Mouse (Mus musculus): ENCODE data around the gene Hc. TPM values are rescaled to one million over a fixed set of nuclear protein-coding genes. Genes with fewer than 3 reads are reported as not detected.

Hc gene
- total and polyA plus RNA-seq, 3 experiments: 0.74 to 1.2 (median 0.91) TPM

DNA sequence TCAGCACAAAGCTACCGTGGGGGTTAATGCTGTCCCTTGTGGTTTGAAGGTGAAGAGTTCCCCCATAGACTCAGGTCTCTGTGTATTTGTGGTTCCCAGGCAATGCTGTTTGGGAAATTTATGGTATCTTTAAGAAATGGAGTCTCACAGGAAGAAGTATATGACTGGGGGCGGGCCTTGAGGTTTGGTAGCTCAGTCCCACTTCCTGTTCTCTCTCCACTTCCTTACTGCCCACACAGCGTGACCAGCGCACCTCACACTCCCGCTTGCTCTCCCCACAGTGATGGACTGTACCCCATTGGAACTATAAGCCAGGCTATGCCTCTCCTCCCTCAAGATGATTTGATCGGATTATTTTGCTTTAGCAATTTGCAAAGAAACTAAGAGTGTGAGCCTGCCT is 84.8 kb downstream of the Hc start:
- Histone ChIP-seq H3K4me1 (ENCODE audit: control insufficient read depth in 1 of 2, insufficient read depth in 2 of 2) (peaks cover 22 to 64% of the 10 kb centered on the region in 2 experiments), H3K9me3 (replicated peaks; ENCODE audit: low read length) (peaks cover 7% of the 10 kb centered on the region), H3K27me3 (replicated peaks) (no peaks in the 10 kb centered on the region), H3K36me3 (replicated peaks in 1 of 2; ENCODE audit: control insufficient read depth in 1 of 2, insufficient read depth in 1 of 2, low read length in 1 of 2) (no peaks in the 10 kb centered on the region), H3K9ac (ENCODE audit: insufficient read depth, low read depth) (peak overlapping the region; percentile 21; the same call in 1 of the 2 replicates), H3K79me2 (replicated peaks; ENCODE audit: control insufficient read depth, extremely low read depth, insufficient read depth, poor library complexity, severe bottlenecking) (no peaks in the 10 kb centered on the region), H3K4me3 (replicated peaks in 1 of 3; ENCODE audit: low read depth in 2 of 3, low read length in 2 of 3, poor library complexity in 1 of 3) (peak overlapping the region in 2 of 3 experiments; percentile 32 to 39), H3K27ac (ENCODE audit: insufficient read depth, low read depth) (peak overlapping the region; percentile 95), H3K4me2 (ENCODE audit: insufficient read depth, low read depth, poor library complexity, severe bottlenecking) (peak overlapping the region; percentile 17)
- DNase-seq (ENCODE audit: extremely low read depth): peak; percentile 80
- TF ChIP-seq GABPA (IDR thresholded peaks at IDR 0.05; ENCODE audit: insufficient replicate concordance, low read depth, low read length) (no peak), ELF1 (IDR thresholded peaks at IDR 0.05; ENCODE audit: low read depth, low read length) (peak; percentile 85), BHLHE40 (IDR thresholded peaks at IDR 0.05; ENCODE audit: low read depth, low read length) (0 out of 2 replicates have a peak, but pooled peaks have one; percentile 33), ZKSCAN1 (IDR thresholded peaks at IDR 0.05; ENCODE audit: borderline replicate concordance, low read depth, low read length) (no peak), E2F4 (IDR thresholded peaks at IDR 0.05; ENCODE audit: insufficient replicate concordance, low read depth, low read length) (no peak), EP300 (IDR thresholded peaks at IDR 0.05; ENCODE audit: low read length) (peak; percentile 41; the same call in 1 of the 2 replicates), PAX5 (IDR thresholded peaks at IDR 0.05; ENCODE audit: low read length) (0 out of 2 replicates have a peak, but pooled peaks have one; percentile 20), TBP (conservative IDR thresholded peaks at IDR 0.05; ENCODE audit: low read depth, low read length) (peak; percentile 64; the same call in 1 of the 2 replicates), TCF12 (IDR thresholded peaks at IDR 0.05; ENCODE audit: low read depth, low read length) (peak; percentile 51; the same call in 1 of the 2 replicates), JUN (IDR thresholded peaks at IDR 0.05; ENCODE audit: insufficient read depth, low read depth, low read length) (no peak), CHD2 (IDR thresholded peaks at IDR 0.05; ENCODE audit: low read length) (0 out of 2 replicates have a peak, but pooled peaks have one; percentile 7), ZC3H11A (IDR thresholded peaks at IDR 0.05; ENCODE audit: low read depth, low read length) (no peak), KAT2A (IDR thresholded peaks at IDR 0.05; ENCODE audit: insufficient replicate concordance, low read length) (no peak), SIN3A (IDR thresholded peaks at IDR 0.05; ENCODE audit: low read length) (no peak), NELFE (IDR thresholded peaks at IDR 0.05; ENCODE audit: low read depth, low read length) (peak; percentile 63; the same call in 1 of the 2 replicates), MEF2A (IDR thresholded peaks at IDR 0.05; ENCODE audit: borderline replicate concordance, low read depth, low read length) (0 out of 2 replicates have a peak, but pooled peaks have one; percentile 36), POLR2A (IDR thresholded peaks at IDR 0.05; ENCODE audit: low read depth, low read length) (peak; percentile 52; the same call in 1 of the 2 replicates), IRF4 (IDR thresholded peaks at IDR 0.05; ENCODE audit: low read depth, low read length) (peak; percentile 62), MYC (IDR thresholded peaks at IDR 0.05; ENCODE audit: low read depth, low read length) (peak; percentile 37; the same call in 1 of the 2 replicates), HCFC1 (IDR thresholded peaks at IDR 0.05; ENCODE audit: low read depth, low read length) (peak; percentile 62; the same call in 1 of the 2 replicates)
- dilution Hi-C loops (cut with MboI; ENCODE audit: extremely low pct_ligation_motif_present, extremely low pct_unique_long_range_greater_than_20kb, low sequenced_read_pairs) (no loop called here), in situ Hi-C loops (cut with MboI; ENCODE audit: low pct_ligation_motif_present, low pct_unique_long_range_greater_than_20kb, low sequenced_read_pairs) (no loop called here)

GRCm38 (mm10) chr2:34973087-34973486 is 88.2 kb downstream of the Hc start:
- no peak overlapping the region for H3K27ac ChIP-seq (ENCODE audit: insufficient read depth, low read depth)

More at GRCm38 (mm10) chr2:34973087-34973486, 88.2 kb downstream of the Hc start:
- DNase-seq (ENCODE audit: extremely low read depth): no peak
- Histone ChIP-seq H3K4me1 (ENCODE audit: control insufficient read depth in 1 of 2, insufficient read depth in 2 of 2) (peaks cover 19 to 52% of the 10 kb centered on the region in 2 experiments), H3K9ac (ENCODE audit: insufficient read depth, low read depth) (no peak overlapping the region), H3K27me3 (replicated peaks) (no peaks in the 10 kb centered on the region), H3K36me3 (replicated peaks in 1 of 2; ENCODE audit: control insufficient read depth in 1 of 2, insufficient read depth in 1 of 2, low read length in 1 of 2) (no peaks in the 10 kb centered on the region), H3K4me2 (ENCODE audit: insufficient read depth, low read depth, poor library complexity, severe bottlenecking) (no peak overlapping the region), H3K79me2 (replicated peaks; ENCODE audit: control insufficient read depth, extremely low read depth, insufficient read depth, poor library complexity, severe bottlenecking) (no peaks in the 10 kb centered on the region), H3K9me3 (replicated peaks; ENCODE audit: low read length) (peaks cover 7% of the 10 kb centered on the region), H3K4me3 (replicated peaks in 1 of 3; ENCODE audit: low read depth in 2 of 3, low read length in 2 of 3, poor library complexity in 1 of 3) (no peak overlapping the region)
- no peak for TF ChIP-seq KAT2A (IDR thresholded peaks at IDR 0.05; ENCODE audit: insufficient replicate concordance, low read length)
- TF ChIP-seq JUN (IDR thresholded peaks at IDR 0.05; ENCODE audit: insufficient read depth, low read depth, low read length): no peak
- TF ChIP-seq RAD21 (IDR thresholded peaks at IDR 0.05; ENCODE audit: low read depth, low read length): no peak
- no peak for TF ChIP-seq ZC3H11A (IDR thresholded peaks at IDR 0.05; ENCODE audit: low read depth, low read length)
- TF ChIP-seq JUND (conservative IDR thresholded peaks at IDR 0.05; ENCODE audit: low read depth, low read length): no peak
- TF ChIP-seq CTCF (conservative IDR thresholded peaks at IDR 0.05 in 1 of 2, IDR thresholded peaks at IDR 0.05 in 1 of 2; ENCODE audit: low read depth in 2 of 2, low read length in 2 of 2): no peak
- no peak for TF ChIP-seq CHD2 (IDR thresholded peaks at IDR 0.05; ENCODE audit: low read length)
- TF ChIP-seq SMC3 (IDR thresholded peaks at IDR 0.05; ENCODE audit: low read depth, low read length): no peak
- dilution Hi-C loops (cut with MboI; ENCODE audit: extremely low pct_ligation_motif_present, extremely low pct_unique_long_range_greater_than_20kb, low sequenced_read_pairs): no loop called here
- in situ Hi-C loops (cut with MboI; ENCODE audit: low pct_ligation_motif_present, low pct_unique_long_range_greater_than_20kb, low sequenced_read_pairs): no loop called here
